Mouse (Mus musculus) embryonic facial prominence, embryonic 10.5 days (tissue): ENCODE results near the gene Pkhd1. TPM values are rescaled to one million over a fixed set of nuclear protein-coding genes. Genes with fewer than 3 reads are reported as not detected.
"Not testable (repeated sequence)": the region's sequence is repeated elsewhere in the genome, so short reads cannot be mapped to it uniquely, and the experiment has no call there.

Experiments
- DNase-seq: peaks from one replicate; pipeline ENCODE4 v3.0.0-alpha.2; 2017; ENCODE audit warnings: low spot score
- H3K27ac ChIP-seq: fragments of 300-500 bp; sonication (generic); replicated peaks from 2 replicates; pipeline ENCODE4 v1.5.1; 2016; ENCODE audit warnings: mild to moderate bottlenecking
- H3K27me3 ChIP-seq: fragments of 300-500 bp; sonication (generic); replicated peaks from 2 replicates; pipeline ENCODE4 v1.6.1; 2016; ENCODE audit warnings: low read depth, mild to moderate bottlenecking; ENCODE audit not compliant: poor library complexity, severe bottlenecking
- H3K36me3 ChIP-seq: fragments of 300-500 bp; sonication (generic); replicated peaks from 2 replicates; pipeline ENCODE4 v1.6.1; 2016; ENCODE audit warnings: mild to moderate bottlenecking, moderate library complexity
- H3K4me1 ChIP-seq: fragments of 300-500 bp; sonication (generic); 2 replicates; pipeline ENCODE4 v1.6.1; 2016
- H3K4me3 ChIP-seq: fragments of 300-500 bp; sonication (generic); 2 replicates; pipeline ENCODE4 v1.5.1; 2016; ENCODE audit warnings: mild to moderate bottlenecking, moderate library complexity
- H3K9me3 ChIP-seq: fragments of 300-500 bp; sonication (generic); 2 replicates; pipeline ENCODE4 v1.6.1; 2016; ENCODE audit warnings: mild to moderate bottlenecking
- WGBS: fragments of 180-500 bp; shearing (Covaris S2); methylation state at CpG from one replicate; pipeline ENCODE4 v1.1.7; 2016; 5-methylcytosine and 5-hydroxymethylcytosine counted together
- polyA plus RNA-seq: library from polyadenylated mRNA; unstranded; fragments of >200 nt; fragmentation: Nextera tagmentation; extraction: Ambion mirVana; gene quantifications from 2 replicates; pipeline ENCODE4 v1.2.1, GENCODE M21; 2016

The Pkhd1 gene
- polyA plus RNA-seq, 1 experiment from 2014 or later: 0.01 TPM

DNA sequence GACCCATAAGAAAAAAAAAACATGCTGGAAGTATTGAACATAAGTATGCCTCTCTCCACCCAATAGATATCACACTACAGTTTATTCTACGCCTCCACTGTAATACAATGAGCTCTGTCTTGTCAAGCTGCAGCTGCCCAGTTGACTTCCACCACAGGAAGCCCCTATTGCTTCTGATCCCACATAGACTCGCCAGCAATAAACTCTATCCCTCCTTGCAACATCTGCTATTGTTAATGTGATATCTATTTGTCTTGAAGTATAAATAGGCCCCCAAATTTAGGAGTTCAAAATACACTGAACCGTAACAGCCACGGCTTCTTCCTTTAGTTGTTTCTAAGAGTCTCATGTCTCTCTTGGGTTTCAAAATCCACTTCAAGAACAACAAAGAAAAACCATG, 446.7 kb downstream of the Pkhd1 start:
- H3K36me3 ChIP-seq: no peaks in the 10 kb centered on the region
- H3K27ac ChIP-seq: no peak overlapping the region
- H3K27me3 ChIP-seq: no peaks in the 10 kb centered on the region
- H3K4me3 ChIP-seq: no peak overlapping the region
- WGBS: 79% methylated on average over 4 of the region's 4 CpGs
- no peak for DNase-seq
- no peaks in the 10 kb centered on the region for H3K9me3 ChIP-seq
- no peaks in the 10 kb centered on the region for H3K4me1 ChIP-seq

DNA sequence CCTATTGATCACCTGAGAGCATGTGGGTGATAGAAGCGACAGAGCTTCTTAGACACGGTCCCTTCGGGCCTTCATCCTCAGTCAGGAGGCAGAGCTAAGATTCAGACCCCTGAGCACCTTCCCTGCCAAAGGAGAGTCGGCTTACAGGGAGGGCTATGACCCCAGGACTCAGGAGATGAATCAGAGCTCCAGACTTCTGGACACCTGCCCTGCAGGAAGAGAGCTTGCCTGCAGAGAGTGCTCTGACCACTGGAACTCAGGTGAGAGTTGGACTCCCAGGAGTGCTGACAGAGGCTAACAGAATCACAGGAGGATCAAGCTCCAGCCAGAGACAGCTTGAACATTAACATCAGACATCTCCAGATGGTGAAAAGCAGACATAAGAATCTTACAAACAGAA, 467.2 kb downstream of the Pkhd1 start:
- H3K4me3 ChIP-seq, H3K27me3 ChIP-seq, H3K4me1 ChIP-seq, H3K36me3 ChIP-seq, DNase-seq, H3K27ac ChIP-seq, H3K9me3 ChIP-seq: not testable (repeated sequence)
- 85% methylated on average over 4 of the region's 4 CpGs for WGBS

DNA sequence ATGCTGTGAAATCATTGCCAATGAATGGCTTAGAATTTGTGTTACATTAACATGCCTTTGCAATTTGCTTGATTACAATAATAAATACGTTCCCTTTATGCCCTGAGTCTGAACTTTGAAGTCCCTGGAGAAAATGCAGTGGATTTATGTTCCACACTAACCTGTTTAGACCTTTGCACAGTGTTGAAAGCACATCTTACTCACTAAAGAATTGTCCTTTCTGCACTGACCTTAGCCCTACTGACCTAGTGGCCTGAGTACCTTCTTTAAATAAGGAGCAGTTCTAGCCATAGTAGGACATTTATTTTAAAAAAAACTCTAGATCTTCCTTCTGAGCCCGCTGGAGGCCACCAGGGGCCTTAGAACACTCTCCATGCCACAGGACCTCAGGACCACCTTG, 467.8 kb downstream of the Pkhd1 start:
- H3K4me3 ChIP-seq: no peak overlapping the region
- no peaks in the 10 kb centered on the region for H3K4me1 ChIP-seq
- DNase-seq: no peak
- H3K27me3 ChIP-seq: no peaks in the 10 kb centered on the region
- H3K9me3 ChIP-seq: no peaks in the 10 kb centered on the region
- no peak overlapping the region for H3K27ac ChIP-seq
- H3K36me3 ChIP-seq: no peaks in the 10 kb centered on the region
- 70% methylated on average over 2 of the region's 2 CpGs for WGBS

DNA sequence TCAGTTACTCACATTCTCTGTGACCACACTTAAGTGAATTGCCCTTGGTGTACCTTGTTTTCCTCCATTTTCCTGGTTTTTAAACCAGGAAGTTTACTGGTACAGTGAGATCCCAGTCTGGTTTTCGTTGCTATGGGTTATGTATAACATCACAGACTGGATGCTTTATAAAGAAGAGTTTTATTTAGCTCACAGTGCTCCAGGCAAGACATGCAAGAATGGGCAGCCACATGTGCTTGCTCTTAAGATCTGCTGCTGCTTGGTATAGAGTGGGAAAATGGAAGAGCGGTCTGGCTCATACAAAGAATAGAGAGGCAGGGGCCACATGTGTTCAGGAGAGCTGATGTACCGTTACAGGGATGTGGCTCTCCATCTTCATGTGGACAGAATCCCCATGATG, 481.7 kb downstream of the Pkhd1 start:
- Histone ChIP-seq H3K4me1 (peaks cover 33% of the 10 kb centered on the region), H3K9me3 (no peaks in the 10 kb centered on the region), H3K4me3 (no peak overlapping the region), H3K27me3 (peaks cover 13% of the 10 kb centered on the region), H3K27ac (no peak overlapping the region), H3K36me3 (no peaks in the 10 kb centered on the region)
- no peak for DNase-seq
- 79% methylated on average over 3 of the region's 3 CpGs for WGBS

DNA sequence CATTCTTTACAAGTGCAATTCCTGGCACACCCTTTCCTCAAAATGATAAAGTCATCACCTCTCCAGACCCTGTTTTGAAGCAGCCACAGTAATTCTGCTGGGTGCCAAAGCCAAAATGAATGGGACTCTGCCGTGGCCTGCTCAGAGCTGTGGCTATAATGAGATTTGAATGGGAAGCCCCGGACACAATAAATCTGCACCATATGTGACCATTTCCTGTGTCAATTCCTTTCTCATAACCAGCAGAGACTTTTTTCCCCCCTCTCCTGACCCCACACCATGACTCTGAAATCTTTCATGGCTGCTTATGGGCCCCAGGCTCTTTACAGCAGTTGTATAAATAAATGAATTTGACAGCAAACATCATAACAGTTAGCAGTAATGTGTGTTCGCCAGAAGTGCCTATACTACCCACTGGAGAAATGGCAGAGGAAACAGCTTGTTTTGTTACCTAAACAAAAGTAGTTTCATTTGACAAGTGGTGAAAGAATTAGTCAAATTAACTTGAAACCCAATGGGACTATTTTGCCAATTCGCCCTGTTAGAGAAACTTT, 482.7 kb downstream of the Pkhd1 start:
- WGBS: 24% methylated on average over 4 of the region's 4 CpGs
- peak; percentile 52 for DNase-seq
- Histone ChIP-seq H3K36me3 (no peaks in the 10 kb centered on the region), H3K4me3 (no peak overlapping the region), H3K27me3 (peaks cover 13% of the 10 kb centered on the region), H3K4me1 (peaks cover 35% of the 10 kb centered on the region), H3K27ac (peak overlapping the region; percentile 27; the same call in 1 of the 2 replicates), H3K9me3 (no peaks in the 10 kb centered on the region)

DNA sequence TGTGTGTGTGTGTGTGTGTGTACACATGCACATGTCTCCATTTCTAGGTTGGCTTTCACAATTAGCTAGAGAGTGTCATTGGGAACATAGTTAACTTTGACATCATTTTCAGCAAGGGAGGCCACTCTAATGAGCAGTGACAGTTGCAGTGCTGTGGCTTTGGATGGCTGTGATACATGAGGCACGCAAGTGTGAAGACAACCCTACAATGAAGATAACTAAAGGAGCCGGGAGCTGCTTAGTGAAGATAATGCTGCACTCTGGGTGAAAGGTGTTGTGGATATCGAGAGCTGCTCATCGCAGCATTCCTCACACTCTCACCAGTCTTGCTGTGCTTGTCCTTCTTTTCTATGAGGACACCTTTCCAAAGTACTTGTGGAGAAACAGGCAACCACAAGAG, 484.2 kb downstream of the Pkhd1 start:
- DNase-seq: no peak
- 86% methylated on average over 4 of the region's 4 CpGs for WGBS
- no peaks in the 10 kb centered on the region for H3K9me3 ChIP-seq
- no peaks in the 10 kb centered on the region for H3K36me3 ChIP-seq
- peaks cover 35% of the 10 kb centered on the region for H3K4me1 ChIP-seq
- no peak overlapping the region for H3K27ac ChIP-seq
- H3K27me3 ChIP-seq: peaks cover 13% of the 10 kb centered on the region
- no peak overlapping the region for H3K4me3 ChIP-seq

DNA sequence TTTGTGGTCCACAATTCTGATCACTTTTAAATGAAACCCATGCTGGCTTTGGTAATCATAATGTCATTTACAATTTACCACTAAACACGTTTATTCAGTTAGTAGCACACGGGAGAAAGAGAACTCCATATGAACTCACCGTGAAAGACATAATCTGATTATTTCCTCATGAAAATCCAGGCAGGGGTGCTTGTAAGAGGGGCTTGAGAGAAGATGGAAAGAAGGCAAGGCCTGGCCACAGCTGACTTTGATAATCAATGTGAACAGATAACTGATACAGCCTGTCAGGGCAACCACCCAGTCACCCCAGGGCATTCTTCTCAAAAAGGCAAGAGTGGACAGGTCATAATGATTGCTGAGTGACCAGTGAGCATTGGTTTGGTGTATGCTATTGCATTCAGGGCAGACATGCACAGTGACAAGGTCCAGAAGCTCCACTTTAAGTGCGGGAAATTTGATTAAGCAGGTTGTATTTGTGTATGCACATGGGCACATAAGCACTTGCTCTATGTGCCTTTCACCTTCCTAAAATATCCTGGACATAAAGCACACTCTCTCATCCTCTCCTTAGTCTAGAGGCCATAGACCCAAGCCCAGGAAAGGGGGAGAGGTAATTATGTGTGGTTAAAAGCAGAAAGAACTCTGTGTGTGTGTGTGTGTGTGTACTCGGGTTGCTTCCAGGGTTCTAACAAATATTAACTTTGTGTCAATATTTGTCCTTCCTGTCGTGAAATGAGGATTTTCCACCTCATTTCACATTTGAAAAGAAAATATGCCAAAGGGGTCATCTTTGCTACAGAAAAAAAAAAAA, 485.9 kb downstream of the Pkhd1 start:
- peak; percentile 50 for DNase-seq

DNA sequence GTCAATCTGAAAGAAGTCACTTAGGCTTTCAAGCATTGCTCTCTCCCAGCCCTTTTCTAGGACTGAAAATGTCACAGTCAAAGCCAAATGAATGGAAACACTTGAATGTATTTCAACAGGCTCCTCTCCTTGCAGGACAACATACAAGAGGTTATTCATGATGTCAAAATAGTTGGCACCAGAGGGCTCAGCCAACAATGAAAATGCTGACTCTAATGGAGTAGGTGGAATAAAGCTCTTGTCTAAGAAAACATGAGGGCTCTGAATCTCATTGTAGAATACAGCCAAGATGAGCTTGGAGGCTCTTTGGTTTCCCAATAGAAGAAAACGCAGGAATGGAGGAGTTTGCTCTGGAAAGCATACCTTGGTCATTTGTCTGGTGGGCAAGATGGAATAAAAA, 500.5 kb downstream of the Pkhd1 start:
- Histone ChIP-seq H3K9me3 (no peaks in the 10 kb centered on the region), H3K27ac (no peak overlapping the region), H3K27me3 (no peaks in the 10 kb centered on the region), H3K36me3 (no peaks in the 10 kb centered on the region), H3K4me1 (no peaks in the 10 kb centered on the region), H3K4me3 (no peak overlapping the region)
- 84% methylated on average over 1 of the region's 1 CpGs for WGBS
- no peak for DNase-seq

More for the DNA sequence above, 485.9 kb downstream of the Pkhd1 start:
- 41% methylated on average over 6 of the region's 6 CpGs for WGBS
- H3K4me3 ChIP-seq: no peak overlapping the region
- no peaks in the 10 kb centered on the region for H3K36me3 ChIP-seq
- no peak overlapping the region; the same call in 1 of the 2 replicates for H3K27ac ChIP-seq
- H3K4me1 ChIP-seq: peaks cover 35% of the 10 kb centered on the region
- peaks cover under 1% of the 10 kb centered on the region for H3K27me3 ChIP-seq
- no peaks in the 10 kb centered on the region for H3K9me3 ChIP-seq

DNA sequence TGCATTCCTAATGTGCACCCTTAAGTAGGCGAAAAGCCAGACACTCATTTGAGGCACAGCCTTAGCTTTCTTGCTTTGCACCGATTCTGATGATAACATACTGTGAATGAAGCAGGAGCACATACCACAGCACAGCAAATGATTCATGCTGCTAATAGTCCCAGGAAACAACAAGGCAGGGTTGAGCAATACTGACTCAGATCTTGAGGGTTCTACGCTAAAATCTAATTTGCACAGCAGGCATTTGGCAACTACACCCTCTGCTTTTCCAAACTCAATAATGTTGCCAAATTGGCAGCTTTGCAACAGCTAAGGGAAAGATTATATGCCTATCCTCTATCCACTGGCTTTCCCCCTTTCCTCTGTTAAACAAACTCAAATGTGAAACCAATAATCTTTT, 548.1 kb downstream of the Pkhd1 start:
- no peaks in the 10 kb centered on the region for H3K9me3 ChIP-seq

DNA sequence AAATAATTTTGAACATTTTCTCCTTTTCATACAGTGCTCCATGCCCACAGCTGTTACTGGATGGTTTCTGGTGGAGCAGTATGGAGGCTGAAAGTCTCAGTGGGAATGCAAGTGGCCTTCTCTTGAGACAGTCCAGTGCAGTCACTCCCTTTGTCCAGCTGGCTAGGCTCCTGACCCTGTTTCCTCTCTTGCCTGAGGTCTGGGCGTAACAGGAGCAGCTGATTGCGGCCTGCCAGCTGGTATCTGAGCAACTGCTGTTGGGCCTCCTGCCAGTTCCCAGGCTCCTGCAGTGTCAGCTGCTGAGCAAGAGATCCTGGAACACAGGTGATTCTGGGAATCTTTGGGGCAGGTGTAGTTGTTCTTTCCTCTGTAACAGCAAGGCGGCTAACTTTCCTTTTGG, 559.6 kb downstream of the Pkhd1 start:
- WGBS: 67% methylated on average over 3 of the region's 3 CpGs
- H3K27ac ChIP-seq: no peak overlapping the region
- no peaks in the 10 kb centered on the region for H3K36me3 ChIP-seq
- H3K4me1 ChIP-seq: peaks cover 4% of the 10 kb centered on the region; the same call in 1 of the 2 replicates
- peak; percentile 19 for DNase-seq
- no peaks in the 10 kb centered on the region for H3K9me3 ChIP-seq
- H3K27me3 ChIP-seq: no peaks in the 10 kb centered on the region
- H3K4me3 ChIP-seq: no peak overlapping the region

More for the DNA sequence above, 548.1 kb downstream of the Pkhd1 start:
- WGBS: 87% methylated on average over 3 of the region's 3 CpGs
- H3K27me3 ChIP-seq: no peaks in the 10 kb centered on the region
- H3K4me3 ChIP-seq: no peak overlapping the region
- no peaks in the 10 kb centered on the region for H3K4me1 ChIP-seq
- no peak overlapping the region for H3K27ac ChIP-seq
- H3K36me3 ChIP-seq: no peaks in the 10 kb centered on the region
- DNase-seq: no peak

DNA sequence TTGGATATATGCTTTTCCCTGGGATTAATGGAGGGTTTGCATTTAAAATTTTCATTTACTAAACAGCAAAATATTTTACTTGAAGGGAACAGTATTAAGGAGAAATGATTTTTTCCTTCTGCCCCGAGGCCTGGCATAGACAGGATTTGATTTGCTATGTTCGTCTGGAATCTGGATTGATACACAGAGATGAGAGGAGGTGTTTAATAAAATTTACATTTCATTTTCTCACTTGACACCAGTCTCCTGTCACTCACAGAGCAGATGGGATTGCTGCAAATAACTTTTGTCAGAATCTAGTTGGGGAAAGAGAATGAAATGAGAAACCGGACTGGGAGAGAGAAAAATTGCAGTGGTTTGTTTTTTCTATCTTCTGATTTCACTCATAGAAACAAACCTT, 578.5 kb downstream of the Pkhd1 start:
- Histone ChIP-seq H3K27ac (no peak overlapping the region), H3K4me1 (no peaks in the 10 kb centered on the region), H3K4me3 (no peak overlapping the region), H3K9me3 (no peaks in the 10 kb centered on the region), H3K27me3 (no peaks in the 10 kb centered on the region), H3K36me3 (no peaks in the 10 kb centered on the region)
- 85% methylated on average over 3 of the region's 3 CpGs for WGBS
- DNase-seq: no peak

DNA sequence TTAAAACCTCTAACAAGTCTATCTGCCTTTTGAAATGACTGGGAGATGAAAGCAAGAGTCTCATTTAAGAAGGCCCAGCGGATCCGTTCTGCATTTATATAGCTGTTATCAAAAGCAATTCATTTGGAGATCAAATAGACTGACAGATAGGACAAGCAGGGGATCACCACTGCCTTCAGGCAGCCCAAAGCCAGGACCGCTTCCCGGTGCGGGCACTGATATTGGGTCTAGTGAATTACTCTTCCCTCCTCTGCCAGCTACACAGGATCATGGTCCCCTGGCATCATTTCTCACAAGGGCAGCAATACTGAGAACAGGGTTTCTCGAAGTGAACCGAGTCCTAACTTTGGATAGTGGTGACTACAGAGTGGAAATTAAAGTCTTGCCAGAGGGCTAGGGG, 582.6 kb downstream of the Pkhd1 start:
- Histone ChIP-seq H3K27ac (no peak overlapping the region), H3K4me1 (no peaks in the 10 kb centered on the region), H3K36me3 (no peaks in the 10 kb centered on the region), H3K9me3 (no peaks in the 10 kb centered on the region), H3K27me3 (no peaks in the 10 kb centered on the region), H3K4me3 (no peak overlapping the region)
- DNase-seq: no peak
- WGBS: 86% methylated on average over 7 of the region's 7 CpGs

DNA sequence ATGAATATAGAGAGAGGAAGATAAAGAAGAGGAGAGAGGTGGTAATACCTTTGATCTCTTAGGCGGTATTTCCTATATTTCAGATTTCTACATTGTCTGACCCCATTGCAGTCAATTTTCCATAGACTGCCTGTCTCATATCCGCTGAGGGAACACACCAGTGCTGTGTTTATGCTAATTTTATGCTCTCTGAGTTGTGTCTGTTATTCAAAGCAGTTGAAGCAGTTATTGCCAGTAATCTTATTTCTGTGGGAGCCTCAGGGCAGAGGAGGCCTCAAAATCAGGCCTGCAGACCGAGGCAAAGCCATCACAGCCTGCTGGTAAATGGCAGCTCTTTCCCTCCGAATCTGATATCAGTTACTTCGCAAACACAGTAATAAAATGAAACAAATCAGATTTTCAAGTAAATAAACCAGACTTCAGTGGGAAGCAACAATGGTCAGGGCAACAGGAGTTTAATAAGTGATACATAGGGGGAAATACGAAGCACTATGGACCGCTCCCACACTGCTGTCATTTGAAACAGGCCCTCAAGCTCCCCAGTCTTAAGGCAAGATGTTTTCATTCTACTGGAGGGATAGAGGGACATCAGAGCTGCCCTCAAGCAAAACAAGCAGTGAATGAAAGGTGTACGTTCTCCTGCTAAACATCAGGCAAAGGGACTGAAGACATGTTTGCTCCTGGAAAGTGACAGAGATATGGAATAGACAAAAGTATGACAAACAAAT, 599.5 kb downstream of the Pkhd1 start:
- DNase-seq: no peak
- no peak overlapping the region for H3K4me3 ChIP-seq
- H3K27me3 ChIP-seq: no peaks in the 10 kb centered on the region
- 77% methylated on average over 8 of the region's 8 CpGs for WGBS
- H3K4me1 ChIP-seq: no peaks in the 10 kb centered on the region
- no peaks in the 10 kb centered on the region for H3K36me3 ChIP-seq
- H3K9me3 ChIP-seq: no peaks in the 10 kb centered on the region
- no peak overlapping the region for H3K27ac ChIP-seq
